Mouse (Mus musculus) T-cell, adult 2 months (primary cell): Measurements from ENCODE around the gene Prdm8.

Experiments
- DNase-seq: peaks from one replicate; pipeline ENCODE4 v3.0.0; 2022; ENCODE audit warnings: low spot score

The Prdm8 gene

GRCm38 (mm10) chr5:98167180-98167824 lies at the start of gene Prdm8:
Gene Prdm8 (plus strand): TSS chr5:98167198.
- peak; percentile 73 for DNase-seq

GRCm38 (mm10) chr5:98127074-98127473 lies 39.9 kb upstream of the Prdm8 start:
- DNase-seq = no peak

GRCm38 (mm10) chr5:98138545-98139296 lies 28.3 kb upstream of the Prdm8 start:
- DNase-seq = no peak

- no peak for DNase-seq
Observed at GRCm38 (mm10) chr5:98139297-98139660, 27.7 kb upstream of the Prdm8 start.

- peak; percentile 12 for DNase-seq
Observed at GRCm38 (mm10) chr5:98146895-98147294, 20.1 kb upstream of the Prdm8 start.

- no peak for DNase-seq
Observed at GRCm38 (mm10) chr5:98166116-98166515, 882 bp upstream of the Prdm8 start.

GRCm38 (mm10) chr5:98168356-98169285 lies 1.6 kb downstream of the Prdm8 start:
- no peak for DNase-seq

GRCm38 (mm10) chr5:98169376-98170351 lies 2.7 kb downstream of the Prdm8 start:
- DNase-seq = no peak

GRCm38 (mm10) chr5:98171651-98172230 lies 4.7 kb downstream of the Prdm8 start:
- DNase-seq = no peak

- DNase-seq = no peak
Observed at GRCm38 (mm10) chr5:98172502-98173181, 5.6 kb downstream of the Prdm8 start.

GRCm38 (mm10) chr5:98173694-98174093 lies 6.7 kb downstream of the Prdm8 start:
- no peak for DNase-seq

- DNase-seq = no peak
Observed at GRCm38 (mm10) chr5:98179606-98180005, 12.6 kb downstream of the Prdm8 start.

GRCm38 (mm10) chr5:98180461-98180887 lies 13.5 kb downstream of the Prdm8 start:
- no peak for DNase-seq

GRCm38 (mm10) chr5:98180888-98181635 lies 14.1 kb downstream of the Prdm8 start:
- DNase-seq = no peak

GRCm38 (mm10) chr5:98181686-98182602 lies 14.9 kb downstream of the Prdm8 start:
- DNase-seq = no peak

- no peak for DNase-seq
Observed at GRCm38 (mm10) chr5:98182603-98182920, 15.6 kb downstream of the Prdm8 start.

GRCm38 (mm10) chr5:98183031-98183595 lies 16.1 kb downstream of the Prdm8 start:
- DNase-seq = no peak

- no peak for DNase-seq
Observed at GRCm38 (mm10) chr5:98184281-98184910, 17.4 kb downstream of the Prdm8 start.
